Mouse (Mus musculus): ENCODE results near the gene Gm10964. TPM values are rescaled to one million over a fixed set of nuclear protein-coding genes. Genes with fewer than 3 reads are reported as not detected.

Gene Gm10964
- total RNA-seq, 2 experiments from 2014 or later: not detected

Other genes starting within 250 kb of the Gm10964 start
- gene Syt6, start 164.1 kb upstream of the Gm10964 start, total RNA-seq (2021): 10 to 100 TPM; 19.0 to 20.3 TPM
- gene Atg4a-ps, start 93.3 kb upstream of the Gm10964 start, total RNA-seq (2021): 1 to 10 TPM in 1 of 2 experiments, not detected in 1; 2.3 TPM
- gene Olfml3, start 1.4 kb upstream of the Gm10964 start, total RNA-seq (2021): 10 to 100 TPM; 11.2 to 11.7 TPM
- gene Hipk1, start 52.2 kb downstream of the Gm10964 start, total RNA-seq (2021): 10 to 100 TPM; 70.3 to 75.2 TPM
- gene Dclre1b, start 70.1 kb downstream of the Gm10964 start, total RNA-seq (2021): 1 to 10 TPM; 7.9 to 8.9 TPM
- gene Ap4b1, start 70.2 kb downstream of the Gm10964 start, total RNA-seq (2021): 10 to 100 TPM; 13.6 to 15.7 TPM
- gene Gm43064, start 70.2 kb downstream of the Gm10964 start, total RNA-seq (2021): not detected
- gene Bcl2l15, start 93.2 kb downstream of the Gm10964 start, total RNA-seq (2021): not detected
- gene Ptpn22, start 120.4 kb downstream of the Gm10964 start, total RNA-seq (2021): 1 to 10 TPM in 1 of 2 experiments, under 1 TPM in 1; 0.61 to 1.4 TPM
- gene Rsbn1, start 174.8 kb downstream of the Gm10964 start, total RNA-seq (2021): 10 to 100 TPM; 19.0 to 19.5 TPM
- gene Phtf1, start 228.7 kb downstream of the Gm10964 start, total RNA-seq (2021): 10 to 100 TPM; 41.5 to 41.6 TPM

Data from left cerebral cortex, postnatal 10 days (tissue).